Mouse (Mus musculus): ENCODE results near the gene Il13. TPM values are rescaled to one million over a fixed set of nuclear protein-coding genes. Genes with fewer than 3 reads are reported as not detected.

The Il13 gene
- total and polyA plus RNA-seq, 3 experiments, result 2.8 to 4.8 (median 3.6) TPM

DNA sequence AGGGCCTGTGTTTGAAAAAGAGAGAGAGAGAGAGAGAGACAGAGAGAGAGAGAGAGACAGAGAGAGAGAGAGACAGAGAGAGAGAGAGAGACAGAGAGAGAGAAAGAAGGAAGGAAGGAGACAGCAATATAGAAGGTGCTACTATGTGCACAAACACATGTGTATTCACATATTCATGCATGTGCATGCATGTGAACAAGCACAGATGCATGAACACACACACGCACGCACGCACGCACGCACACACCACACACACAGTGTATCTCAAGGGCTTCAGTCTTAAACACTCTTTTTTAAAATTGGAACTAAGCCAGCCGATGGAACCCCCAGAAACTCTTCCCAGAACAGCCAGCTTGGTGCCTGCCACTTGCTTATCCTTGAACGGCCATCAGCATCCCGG is 18.9 kb downstream of the Il13 start (continued):
- TF ChIP-seq ELF1 (IDR thresholded peaks at IDR 0.05; ENCODE audit: low read depth, low read length), result no peak
- no peak for TF ChIP-seq E2F4 (IDR thresholded peaks at IDR 0.05; ENCODE audit: insufficient replicate concordance, low read depth, low read length)

DNA sequence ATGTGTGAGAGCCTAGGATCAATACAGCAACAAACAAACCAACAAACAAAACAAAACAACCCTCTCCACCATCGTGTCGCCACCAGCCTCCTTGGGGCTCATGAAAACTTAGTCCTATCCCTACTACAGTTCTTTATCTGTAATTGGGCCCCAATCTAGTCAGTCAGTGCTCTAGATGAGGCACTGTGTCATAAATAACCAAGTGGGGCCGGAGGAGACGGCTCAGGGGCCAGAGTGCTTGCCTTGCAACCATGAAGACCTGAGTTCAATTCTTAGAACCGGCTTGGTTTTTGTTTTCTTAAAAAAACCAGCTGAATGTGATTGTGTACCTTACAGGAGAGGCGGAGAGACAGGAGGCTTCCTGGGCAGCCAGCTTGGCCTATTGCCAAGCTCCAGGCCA is 19.3 kb downstream of the Il13 start:
- no peak for TF ChIP-seq IRF4 (IDR thresholded peaks at IDR 0.05; ENCODE audit: low read depth, low read length)
- TF ChIP-seq MAFK (IDR thresholded peaks at IDR 0.05; ENCODE audit: insufficient replicate concordance, low read length), result no peak
- TF ChIP-seq BHLHE40 (IDR thresholded peaks at IDR 0.05; ENCODE audit: low read depth, low read length), result no peak
- TF ChIP-seq CTCF (conservative IDR thresholded peaks at IDR 0.05 in 1 of 2, IDR thresholded peaks at IDR 0.05 in 1 of 2; ENCODE audit: low read depth in 2 of 2, low read length in 2 of 2), result no peak
- no peak for TF ChIP-seq NRF1 (IDR thresholded peaks at IDR 0.05; ENCODE audit: low read depth, low read length)
- TF ChIP-seq SMC3 (IDR thresholded peaks at IDR 0.05; ENCODE audit: low read depth, low read length), result no peak
- TF ChIP-seq USF2 (conservative IDR thresholded peaks at IDR 0.05; ENCODE audit: low read depth, low read length), result no peak
- TF ChIP-seq ZC3H11A (IDR thresholded peaks at IDR 0.05; ENCODE audit: low read depth, low read length), result no peak
- no peak for TF ChIP-seq HCFC1 (IDR thresholded peaks at IDR 0.05; ENCODE audit: low read depth, low read length)
- no peak; the same call in 1 of the 2 replicates for TF ChIP-seq MYC (IDR thresholded peaks at IDR 0.05; ENCODE audit: low read depth, low read length)
- TF ChIP-seq UBTF (IDR thresholded peaks at IDR 0.05; ENCODE audit: low read depth, low read length), result no peak
- no peak for TF ChIP-seq MXI1 (IDR thresholded peaks at IDR 0.05; ENCODE audit: low read depth, low read length)
- no peak for TF ChIP-seq NELFE (IDR thresholded peaks at IDR 0.05; ENCODE audit: low read depth, low read length)
- TF ChIP-seq SIN3A (IDR thresholded peaks at IDR 0.05; ENCODE audit: low read length), result no peak
- no peak for TF ChIP-seq POLR2AphosphoS2 (IDR thresholded peaks at IDR 0.05; ENCODE audit: low read depth, low read length)
- no peak for TF ChIP-seq ZKSCAN1 (IDR thresholded peaks at IDR 0.05; ENCODE audit: borderline replicate concordance, low read depth, low read length)
- no peak for TF ChIP-seq POLR2A (IDR thresholded peaks at IDR 0.05; ENCODE audit: low read depth, low read length)
- TF ChIP-seq EP300 (IDR thresholded peaks at IDR 0.05; ENCODE audit: low read length), result no peak
- no peak for TF ChIP-seq JUND (conservative IDR thresholded peaks at IDR 0.05; ENCODE audit: low read depth, low read length)
- TF ChIP-seq ZMIZ1 (IDR thresholded peaks at IDR 0.05; ENCODE audit: low read depth, low read length), result no peak
- DNase-seq (ENCODE audit: extremely low read depth), result no peak
- Histone ChIP-seq H3K4me1 (ENCODE audit: control insufficient read depth in 1 of 2, insufficient read depth in 2 of 2) (peaks cover 23 to 46% of the 10 kb centered on the region in 2 experiments), H3K9me3 (replicated peaks; ENCODE audit: low read length) (peaks cover 28% of the 10 kb centered on the region), H3K27ac (ENCODE audit: insufficient read depth, low read depth) (peak overlapping the region; percentile 86), H3K79me2 (replicated peaks; ENCODE audit: control insufficient read depth, extremely low read depth, insufficient read depth, poor library complexity, severe bottlenecking) (peaks cover 25% of the 10 kb centered on the region), H3K36me3 (replicated peaks in 1 of 2; ENCODE audit: control insufficient read depth in 1 of 2, insufficient read depth in 1 of 2, low read length in 1 of 2) (peaks cover 20 to 46% of the 10 kb centered on the region in 2 experiments), H3K4me3 (replicated peaks in 1 of 3; ENCODE audit: low read depth in 2 of 3, low read length in 2 of 3, poor library complexity in 1 of 3) (peak overlapping the region; percentile 64 to 88 (median 69)), H3K4me2 (ENCODE audit: insufficient read depth, low read depth, poor library complexity, severe bottlenecking) (peak overlapping the region; percentile 79), H3K27me3 (replicated peaks) (no peaks in the 10 kb centered on the region), H3K9ac (ENCODE audit: insufficient read depth, low read depth) (peak overlapping the region; percentile 97)
- dilution Hi-C loops (cut with MboI; ENCODE audit: extremely low pct_ligation_motif_present, extremely low pct_unique_long_range_greater_than_20kb, low sequenced_read_pairs) (no loop called here), in situ Hi-C loops (cut with MboI; ENCODE audit: low pct_ligation_motif_present, low pct_unique_long_range_greater_than_20kb, low sequenced_read_pairs) (no loop called here)
